Mouse (Mus musculus): Measurements from ENCODE around the gene Rxylt1.

Rxylt1 gene

DNA sequence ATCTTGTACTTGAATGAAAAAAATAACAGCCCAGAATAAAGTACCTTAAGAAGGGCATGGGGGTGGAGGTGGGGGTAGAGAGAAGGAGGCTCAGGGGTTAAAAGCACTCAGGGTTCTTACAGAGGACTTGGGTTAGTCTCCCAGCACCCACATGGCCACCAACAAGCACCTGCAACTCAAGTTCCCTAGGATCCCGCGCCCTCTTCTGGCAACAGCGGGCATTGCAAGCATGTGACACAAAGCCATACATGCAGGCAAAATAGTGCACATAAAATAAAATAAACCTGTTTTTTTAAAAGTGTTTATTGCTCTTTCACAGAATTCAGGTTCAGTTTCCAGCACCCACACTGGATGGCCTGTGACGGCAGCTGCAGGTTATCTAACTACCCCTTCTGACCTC is 56.8 kb downstream of the Rxylt1 start:
- DNase-seq, result no peak

DNA sequence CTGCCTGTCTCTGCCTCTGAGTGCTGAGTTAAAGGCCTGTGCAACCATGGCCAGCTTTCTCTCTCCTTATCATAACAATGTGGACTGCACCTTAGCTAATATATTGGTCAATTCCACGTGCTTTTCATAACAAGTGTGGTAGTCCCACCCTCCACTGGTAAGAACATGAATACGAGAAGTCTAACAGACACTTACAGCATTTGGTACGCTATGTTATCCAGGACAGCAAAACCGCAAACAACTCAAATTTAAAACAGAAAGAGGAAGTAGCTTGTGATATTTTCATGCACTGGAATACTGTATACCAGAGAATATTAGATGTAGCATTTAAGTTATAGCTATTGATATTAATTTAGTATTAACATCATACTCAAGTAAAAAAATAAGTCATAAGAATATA is 57.6 kb downstream of the Rxylt1 start:
- no peak for DNase-seq

DNA sequence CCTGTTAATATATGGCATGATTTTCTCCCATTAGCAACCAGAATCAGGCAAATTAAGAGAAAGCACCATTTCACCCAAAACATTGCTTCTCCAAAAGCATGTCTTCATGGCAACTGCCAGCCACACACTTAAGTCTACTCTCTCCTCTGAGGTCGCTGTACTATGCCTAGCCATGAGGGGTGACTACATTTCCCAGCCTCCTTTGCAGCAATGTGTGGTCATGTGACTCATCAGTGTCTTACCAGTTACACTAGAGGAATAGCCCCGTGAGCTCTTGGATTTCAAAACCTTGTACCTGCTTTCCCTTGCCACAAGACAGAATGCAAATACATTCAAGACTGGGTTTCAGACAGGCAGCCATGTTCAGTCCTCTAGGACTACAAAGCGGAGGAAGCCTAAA is 58.6 kb downstream of the Rxylt1 start:
- DNase-seq, result no peak

DNA sequence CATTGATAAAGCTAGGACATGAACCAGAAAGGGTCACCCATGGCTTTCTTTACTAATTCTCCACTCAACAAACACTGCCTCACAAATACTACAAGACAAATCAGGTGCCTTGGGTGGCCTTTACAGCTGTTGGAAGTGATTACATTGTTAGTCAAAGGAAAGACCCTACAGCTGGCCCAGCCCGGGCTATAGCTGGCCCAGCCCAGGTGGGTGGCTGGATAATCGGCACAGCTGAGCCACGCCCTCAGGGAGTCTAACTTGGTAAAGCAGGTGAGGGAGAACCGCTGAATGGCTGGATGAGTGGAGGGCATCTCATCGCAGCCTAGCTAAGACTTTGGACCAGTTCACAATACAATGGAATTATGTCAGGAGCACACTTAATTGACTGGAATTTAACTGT is 63.9 kb downstream of the Rxylt1 start:
- DNase-seq, result no peak

DNA sequence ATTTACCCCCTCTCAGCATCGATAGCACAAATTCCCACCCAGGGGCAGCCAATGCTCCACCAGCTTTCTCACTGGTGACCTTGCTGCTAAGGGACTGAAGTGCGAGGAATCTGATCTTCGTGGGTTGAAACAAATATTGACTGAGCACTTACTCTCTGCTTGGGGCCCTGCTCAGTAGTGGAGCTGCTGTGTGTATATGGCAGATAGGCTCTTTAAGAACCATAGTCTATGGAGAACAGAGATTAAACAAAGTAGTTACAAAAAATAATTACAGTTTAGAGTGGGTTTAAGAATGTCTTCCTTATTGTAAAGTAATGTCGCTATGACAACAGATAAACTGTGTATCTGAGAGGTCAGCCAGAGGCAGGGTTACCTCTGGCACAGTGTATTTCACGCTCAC is 66.8 kb downstream of the Rxylt1 start:
- no peak for DNase-seq

DNA sequence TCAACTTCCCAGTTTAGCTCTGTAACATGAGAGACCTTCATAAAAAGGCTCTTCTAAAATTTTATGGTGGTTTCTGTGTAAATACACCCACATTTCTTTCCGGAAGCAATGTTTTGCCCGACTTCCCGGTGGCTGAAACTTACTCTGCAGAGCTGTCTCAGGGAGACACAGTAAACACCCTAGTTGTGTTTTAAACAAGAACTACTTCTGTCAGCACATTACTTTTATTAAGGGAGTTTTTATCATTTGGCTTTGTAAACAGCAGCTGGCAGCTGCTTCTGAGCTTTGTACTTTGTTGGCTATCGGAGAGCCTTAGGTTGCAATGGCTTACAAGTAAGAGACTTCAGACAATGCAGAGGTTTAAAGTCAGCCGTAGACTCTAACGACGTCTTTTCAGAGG is 67.4 kb downstream of the Rxylt1 start:
- DNase-seq, result no peak

Data from cerebellum, adult 9-10 months (tissue).